Mouse (Mus musculus): ENCODE data around the gene Ilf2. TPM values are rescaled to one million over a fixed set of nuclear protein-coding genes. Genes with fewer than 3 reads are reported as not detected.
A peak's percentile ranks its signal among the peaks of the same experiment; 100 is the strongest.

Gene Ilf2
- total RNA-seq (2021) = 10 to 100 TPM; 29.6 to 32.2 TPM

DNA sequence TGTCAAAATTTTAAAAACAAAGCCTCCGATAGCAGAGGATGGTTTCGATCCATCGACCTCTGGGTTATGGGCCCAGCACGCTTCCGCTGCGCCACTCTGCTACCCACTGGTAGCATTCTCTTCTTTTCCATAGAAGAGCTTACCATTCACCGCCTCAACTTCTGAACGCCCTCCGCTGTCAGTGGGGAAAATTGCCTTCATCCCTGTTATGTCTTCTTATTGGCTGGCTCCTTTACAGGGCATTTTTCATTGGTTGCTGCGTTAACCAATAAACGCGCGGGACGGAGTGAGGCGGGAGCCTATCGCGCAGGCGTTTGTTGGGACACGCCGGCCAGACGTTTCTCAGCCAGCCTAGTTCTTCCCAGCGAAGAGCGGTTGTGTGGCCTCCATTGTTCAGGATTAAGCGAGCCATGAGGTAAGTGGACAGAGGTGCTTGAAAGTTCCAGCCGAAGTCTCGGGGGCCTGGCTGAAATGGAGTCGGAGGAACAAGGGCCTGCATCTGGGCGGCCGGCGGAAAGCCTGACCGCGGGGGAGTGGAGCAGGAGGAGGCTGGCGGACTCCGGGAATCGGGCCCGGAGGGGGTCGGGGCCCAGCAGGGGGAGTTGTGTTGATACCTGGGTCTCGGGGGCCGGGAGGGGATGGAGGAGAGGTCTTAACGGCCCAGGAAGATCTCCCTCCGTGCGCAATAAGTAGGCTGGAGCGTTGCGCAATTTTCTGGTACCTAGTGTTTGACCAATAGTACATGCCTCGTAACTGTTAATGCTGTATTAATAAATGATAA is at the start of gene Ilf2:
Gene Ilf2 (plus strand): TSS at position 296 of the 781 bp plus-strand sequence.
- intact Hi-C loops (cut with DNase I) = no loop called here
- DNase-seq = peak; percentile 92

DNA sequence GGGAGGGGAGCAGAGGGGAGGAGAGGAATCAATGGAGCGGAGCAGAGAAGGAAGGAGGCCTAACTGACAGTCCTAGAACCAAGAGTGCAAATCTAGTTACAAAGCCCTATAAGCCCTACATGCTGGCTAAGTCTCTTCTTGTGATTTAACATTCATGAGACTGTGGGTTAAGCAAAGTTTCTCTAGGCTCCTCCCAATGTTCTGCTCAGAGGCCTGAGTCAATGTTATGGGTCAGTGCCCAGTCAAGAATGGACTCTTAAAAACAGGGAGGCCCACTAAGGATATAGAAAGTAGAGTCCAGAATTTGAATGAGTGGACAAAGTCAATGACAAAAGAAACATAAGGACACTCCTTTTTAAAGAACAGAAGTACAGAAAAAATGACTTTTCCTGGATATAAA is 48.4 kb upstream of the Ilf2 start:
- intact Hi-C loops (cut with DNase I) = no loop called here

DNA sequence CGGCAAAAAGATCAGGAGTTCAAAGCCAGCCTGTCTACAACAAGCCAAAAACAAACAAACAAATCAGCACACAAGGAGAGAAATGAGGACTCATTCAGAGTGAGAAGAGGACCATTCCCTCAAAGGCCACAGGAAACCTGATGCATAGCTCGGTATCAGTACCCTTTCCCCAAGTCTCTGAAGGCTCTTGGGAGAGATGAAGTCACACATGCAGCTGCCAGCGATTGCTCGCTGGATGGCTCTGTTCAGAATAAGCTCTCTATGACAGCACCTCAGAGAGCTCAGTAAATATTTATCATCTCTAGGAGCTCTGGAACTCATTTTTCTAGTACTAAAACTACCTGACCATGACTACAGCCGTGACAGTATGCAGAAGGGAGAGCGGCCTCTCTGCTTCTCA is 47.7 kb upstream of the Ilf2 start:
- DNase-seq = no peak
- intact Hi-C loops (cut with DNase I) = no loop called here

More for the DNA sequence above, 48.4 kb upstream of the Ilf2 start:
- DNase-seq = no peak

DNA sequence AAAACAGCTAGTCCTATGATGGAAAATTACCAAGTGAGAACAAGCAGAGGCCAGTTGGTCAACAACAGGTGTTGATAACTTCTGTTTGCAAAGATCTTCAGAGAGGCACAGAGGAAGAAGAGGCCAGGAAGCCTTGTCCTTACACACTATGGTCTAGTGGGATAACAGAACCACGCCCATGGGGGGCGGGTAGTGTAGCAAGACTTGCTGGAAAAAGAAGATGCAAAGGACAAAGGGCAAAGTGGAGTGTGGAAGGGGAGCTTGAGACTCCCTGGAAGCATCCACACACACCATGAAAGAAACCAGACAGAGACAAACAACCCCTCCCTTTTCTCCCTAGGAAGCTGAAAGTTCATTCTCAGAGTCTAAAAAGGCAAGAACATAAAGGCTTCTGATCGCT is 46.4 kb upstream of the Ilf2 start:
- intact Hi-C loops (cut with DNase I) = no loop called here
- DNase-seq = no peak

DNA sequence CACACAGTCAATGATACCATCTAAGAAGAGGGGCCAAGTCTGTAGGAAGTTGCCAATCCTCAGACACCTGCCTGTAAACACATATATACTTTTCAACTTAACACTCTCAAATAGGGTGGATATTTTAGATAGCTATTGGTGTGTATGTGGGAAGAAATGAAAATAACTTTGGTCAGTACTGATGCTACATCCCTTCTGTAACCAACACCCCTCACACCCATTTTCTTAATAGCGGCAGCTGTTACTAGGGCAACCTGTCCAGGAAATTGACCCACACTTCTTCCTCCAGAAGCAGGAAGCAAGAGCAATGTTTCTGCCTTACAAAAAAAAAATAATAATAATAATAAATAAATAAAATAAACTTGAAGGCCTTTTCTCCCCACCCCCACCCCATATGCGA is 43.6 kb upstream of the Ilf2 start:
- intact Hi-C loops (cut with DNase I) = no loop called here
- no peak for DNase-seq

DNA sequence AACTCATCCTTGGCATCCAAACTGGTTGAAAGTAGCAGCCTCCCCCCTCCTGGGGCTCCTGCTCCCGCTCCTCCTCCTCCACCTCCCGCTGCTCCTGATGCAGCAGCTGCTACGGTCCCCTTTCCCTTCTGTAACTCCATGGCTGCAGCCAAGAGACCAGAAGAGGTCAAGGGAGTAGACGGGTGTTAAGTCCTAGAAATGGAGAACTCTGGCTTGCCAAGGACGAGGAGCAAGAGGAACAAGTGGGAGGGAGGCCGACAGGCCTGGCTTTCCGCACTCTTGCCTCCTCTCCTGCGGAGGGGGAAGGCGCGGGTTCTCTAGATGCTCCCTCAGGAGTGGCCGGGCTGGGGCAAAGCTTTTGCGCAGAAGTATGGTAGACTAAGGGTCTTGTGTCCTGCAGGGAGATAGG is 43.1 kb upstream of the Ilf2 start:
- intact Hi-C loops (cut with DNase I) = loop anchor here (1.0 kb wide), 2 partner anchors 13 to 32 kb away; partner anchors contain the start of gene Npr1
- DNase-seq = no peak

DNA sequence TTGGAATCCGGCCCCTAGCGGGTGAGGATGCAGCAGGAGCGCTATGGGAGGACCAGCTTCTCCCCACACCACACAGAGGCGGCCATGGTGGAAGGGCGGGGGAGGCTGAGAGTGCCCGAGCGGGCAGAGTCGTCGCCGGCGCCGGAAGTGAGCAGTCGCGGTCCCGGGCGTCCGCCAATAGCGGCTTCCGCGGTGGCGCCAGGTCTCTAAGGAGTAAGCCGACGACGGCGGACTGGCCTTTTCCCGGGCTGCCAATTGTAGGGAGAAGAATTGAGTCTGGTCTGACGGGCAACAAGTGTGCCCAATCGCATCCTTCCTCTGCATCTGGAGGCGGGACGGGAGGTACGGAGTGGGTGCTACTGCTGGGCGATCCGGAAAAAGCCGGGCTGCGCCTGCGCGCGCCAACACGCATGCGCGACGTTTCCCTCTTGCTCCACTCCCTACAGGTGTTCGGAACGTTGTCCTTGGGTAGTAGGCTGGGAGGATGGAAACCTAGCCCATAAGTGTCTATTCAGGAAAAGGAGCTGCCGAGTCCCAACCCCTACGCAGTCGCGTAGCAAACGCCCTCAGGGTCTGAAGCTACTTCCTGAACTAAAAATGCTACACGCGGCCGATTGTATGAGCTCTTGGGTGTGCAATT is 42.4 kb upstream of the Ilf2 start, which contains the start of gene Ints3:
Gene Ints3 (minus strand): TSS at position 242 of the 640 bp plus-strand sequence.
- intact Hi-C loops (cut with DNase I) = loop anchor here (1.0 kb wide), 2 partner anchors 13 to 32 kb away; partner anchors contain the start of gene Npr1
- DNase-seq = peak; percentile 99 to 100

DNA sequence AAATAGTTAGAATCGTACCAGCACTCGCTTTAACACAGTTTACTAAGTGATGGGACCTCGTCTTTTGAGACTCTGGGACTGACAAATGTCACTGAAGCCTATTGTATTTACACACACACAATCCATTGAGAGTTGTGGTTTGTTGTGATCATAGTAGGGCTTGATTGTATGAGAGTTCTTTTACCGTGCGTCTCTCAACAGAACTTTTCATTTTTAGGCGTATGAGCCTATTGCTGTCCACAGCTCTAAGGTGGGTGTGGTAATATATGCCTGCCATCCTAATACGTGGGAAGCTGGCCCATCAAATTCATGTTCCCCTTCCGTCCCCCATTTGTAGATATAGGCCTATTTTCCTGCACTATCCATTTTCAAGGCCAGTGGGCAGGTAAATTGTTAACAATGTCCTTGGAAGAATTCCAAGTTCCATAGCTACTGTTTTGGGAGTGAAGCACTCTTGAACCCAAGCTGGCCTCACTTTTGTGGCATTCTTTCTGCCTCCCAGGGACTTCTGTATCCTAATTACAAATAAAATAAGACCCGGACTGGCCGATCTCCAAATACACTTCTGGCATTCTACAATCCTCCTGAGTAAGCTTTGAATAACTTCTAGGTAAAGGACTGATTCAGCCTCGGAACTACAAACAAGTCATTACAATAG is 41.7 kb upstream of the Ilf2 start:
- intact Hi-C loops (cut with DNase I) = no loop called here

DNA sequence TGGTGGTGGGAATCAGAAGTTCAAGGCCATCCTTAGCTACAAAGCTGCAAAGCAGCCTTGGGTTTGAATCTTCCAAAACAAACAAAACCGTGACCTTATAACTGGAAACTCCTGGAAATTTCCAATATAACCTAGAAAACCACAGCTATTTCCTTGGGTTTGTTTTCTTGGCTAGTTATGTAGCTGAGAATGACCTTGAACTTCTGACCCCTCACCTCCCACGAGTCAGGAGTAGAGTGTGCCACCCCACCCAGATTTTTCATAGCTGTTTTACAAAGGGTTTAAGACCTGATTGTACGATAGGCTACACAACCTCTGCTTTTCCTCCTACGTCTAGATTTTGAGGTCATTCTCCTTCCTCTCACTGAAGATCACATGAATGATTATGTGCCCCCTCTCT is 38.8 kb upstream of the Ilf2 start:
- DNase-seq = no peak
- intact Hi-C loops (cut with DNase I) = no loop called here

More for the DNA sequence above, 41.7 kb upstream of the Ilf2 start:
- no peak for DNase-seq

DNA sequence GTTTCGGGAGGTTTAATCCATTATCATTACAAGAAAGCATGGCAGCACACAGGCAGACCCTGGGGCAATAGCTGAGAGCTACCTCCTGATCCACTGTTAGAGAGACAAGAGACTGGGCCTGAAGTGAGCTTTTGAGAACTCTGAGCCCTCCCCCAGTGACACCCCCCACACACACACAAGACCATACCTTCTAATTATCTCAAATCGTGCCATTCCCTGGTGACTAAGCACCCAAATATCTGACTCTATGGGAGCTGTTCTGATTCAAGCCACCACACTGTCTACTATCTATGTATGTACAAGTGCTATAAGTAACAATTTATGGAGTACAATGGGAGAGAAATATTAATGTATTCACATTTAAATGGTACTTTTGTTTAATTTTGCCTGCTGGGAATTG is 35.2 kb upstream of the Ilf2 start:
- intact Hi-C loops (cut with DNase I) = loop anchor here (10.0 kb wide), 1 partner anchor 576 kb away; no protein-coding TSS in a partner anchor
- DNase-seq = no peak

DNA sequence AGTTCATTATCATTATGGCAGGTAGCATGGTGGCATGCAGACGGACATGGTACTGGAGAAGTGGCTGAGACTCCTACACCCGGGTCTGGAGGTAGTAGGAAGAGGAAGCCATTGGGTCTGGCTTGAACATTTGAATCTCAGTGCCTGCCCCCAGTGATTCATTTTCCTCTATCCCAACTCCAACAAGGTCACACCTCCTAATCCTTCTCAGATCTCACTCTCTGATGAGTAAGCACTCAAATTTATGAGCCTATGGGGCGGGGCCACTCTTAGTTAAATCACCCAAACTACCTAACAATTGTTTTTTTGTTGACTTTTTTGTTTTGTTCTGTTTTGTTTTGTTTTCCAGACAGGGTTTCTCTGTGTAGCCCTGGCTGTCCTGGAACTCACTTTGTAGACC is 31.9 kb upstream of the Ilf2 start:
- intact Hi-C loops (cut with DNase I) = loop anchor here (2.0 to 10.0 kb wide), 2 partner anchors 31 to 579 kb away; no protein-coding TSS in a partner anchor
- no peak for DNase-seq

DNA sequence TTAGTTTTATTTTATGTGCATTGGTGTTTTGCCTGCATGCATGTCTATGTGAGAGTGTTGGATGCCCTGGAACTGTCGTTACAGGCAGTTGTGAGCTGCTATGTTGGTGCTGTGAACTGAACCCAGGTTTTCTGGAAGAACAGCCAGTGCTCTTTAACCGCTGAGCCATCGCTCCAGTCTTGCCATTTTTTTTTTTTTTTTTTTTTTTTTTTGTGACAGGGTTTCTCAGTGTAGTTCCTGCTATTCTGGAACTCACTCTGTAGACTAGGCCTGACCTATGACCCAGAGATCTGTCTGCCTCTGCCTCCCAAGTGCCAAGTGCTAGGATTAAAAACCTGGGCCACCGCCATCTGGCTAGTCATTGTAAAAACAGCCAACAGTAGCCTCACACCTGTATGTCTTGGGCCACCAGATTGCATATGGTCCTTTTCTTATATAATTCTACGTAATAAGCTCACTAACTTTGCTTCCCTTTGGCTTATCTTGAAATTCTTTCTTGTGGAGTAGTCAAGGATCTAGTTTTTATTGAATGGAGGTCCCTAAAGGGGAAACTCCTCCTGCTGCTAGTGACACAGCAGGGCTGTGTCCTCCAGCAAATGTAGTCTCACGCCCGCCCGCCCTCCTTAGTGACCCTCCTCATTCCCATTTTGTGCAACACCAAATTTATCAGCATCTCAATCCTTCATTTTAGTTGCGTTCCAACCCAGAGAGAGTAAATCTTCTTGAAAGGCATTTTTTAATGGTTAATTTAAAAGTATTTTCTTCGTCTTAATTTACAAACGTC is 30.3 kb upstream of the Ilf2 start:
- intact Hi-C loops (cut with DNase I) = loop anchor here (1.0 to 10.0 kb wide), 3 partner anchors 12 to 581 kb away; partner anchors contain the start of genes Ints3 and Npr1

DNA sequence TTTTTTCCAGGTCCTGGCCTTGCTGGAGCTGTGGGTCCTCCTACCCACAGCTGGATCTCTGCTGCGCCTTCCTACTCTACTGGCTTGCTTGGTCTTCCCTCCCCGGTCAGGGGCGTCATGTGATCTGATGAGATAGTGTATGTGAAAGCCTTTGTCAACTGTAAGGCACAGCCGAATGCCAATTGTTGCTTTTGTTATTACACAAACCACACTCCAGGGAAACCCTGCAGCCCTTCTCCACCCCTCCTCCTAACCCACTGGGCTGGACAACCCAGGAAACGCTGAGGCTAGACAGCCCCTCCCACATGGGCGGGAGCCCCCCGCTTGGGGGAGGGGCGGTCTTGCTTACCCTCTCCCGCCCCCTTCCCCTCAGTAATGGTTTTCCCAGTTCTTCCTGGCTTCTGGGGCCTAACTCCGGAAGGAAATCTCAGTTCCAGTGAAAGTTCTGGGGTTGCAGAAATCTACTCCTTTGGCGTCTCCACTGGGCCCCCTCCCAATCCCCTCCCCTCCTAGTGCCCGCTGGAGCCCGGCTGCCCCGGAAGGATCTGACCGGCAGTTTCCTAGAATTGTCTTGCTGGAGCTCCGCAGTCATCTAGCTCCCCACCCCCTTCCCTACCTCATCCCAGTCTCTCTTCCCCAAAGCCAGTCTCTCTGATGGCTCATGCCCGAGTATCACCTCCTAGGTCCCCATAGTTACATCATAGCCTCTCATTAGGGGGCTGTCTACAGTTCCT is 29.4 kb upstream of the Ilf2 start:
- intact Hi-C loops (cut with DNase I) = loop anchor here (1.0 to 10.0 kb wide), 3 partner anchors 13 to 582 kb away; partner anchors contain the start of genes Ints3 and Npr1
- DNase-seq = peak; percentile 84 to 90

More for the DNA sequence above, 30.3 kb upstream of the Ilf2 start:
- peak in 1 of 2 experiments; percentile 15 for DNase-seq

DNA sequence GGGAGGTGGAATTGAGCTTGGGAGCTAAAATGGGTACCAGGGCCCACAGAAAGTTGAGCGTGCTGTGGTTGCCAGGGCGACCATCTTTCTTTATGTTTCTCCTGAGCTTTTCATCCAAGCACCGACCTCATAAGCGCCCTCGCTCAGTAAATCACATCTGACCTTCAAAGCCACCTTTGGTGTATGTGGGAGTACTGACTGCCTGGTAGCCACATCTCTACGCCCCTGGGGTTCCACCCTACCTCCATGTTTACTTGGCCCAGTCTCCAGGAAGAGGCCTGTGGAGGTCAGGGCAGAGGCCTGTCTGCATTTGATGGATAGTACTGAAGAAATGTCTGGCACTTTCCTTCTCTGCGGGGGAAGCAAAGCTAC is 28.8 kb upstream of the Ilf2 start:
- DNase-seq = no peak
- intact Hi-C loops (cut with DNase I) = loop anchor here (10.0 kb wide), 1 partner anchor 582 kb away; no protein-coding TSS in a partner anchor

DNA sequence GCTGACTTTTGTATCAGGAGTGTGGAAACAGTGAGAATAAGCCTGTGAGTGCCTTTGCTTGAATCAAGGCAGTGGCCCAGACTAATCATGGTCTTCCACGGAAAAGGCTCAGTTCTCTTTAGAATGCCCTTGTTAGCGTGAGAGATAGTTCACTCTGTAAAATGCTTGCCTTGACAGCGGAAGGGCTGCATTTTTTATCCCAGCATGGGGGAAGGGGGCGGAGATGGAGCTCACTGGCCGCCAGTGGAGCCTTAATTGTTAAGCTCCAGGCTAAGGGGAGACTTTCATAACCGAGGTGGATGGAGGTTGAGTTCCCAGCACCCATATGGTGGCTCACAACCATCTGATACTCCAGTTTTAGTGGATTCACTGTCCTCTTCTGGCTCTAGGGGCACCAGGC is 27.3 kb upstream of the Ilf2 start:
- DNase-seq = no peak
- intact Hi-C loops (cut with DNase I) = loop anchor here (10.0 kb wide), 1 partner anchor 584 kb away; no protein-coding TSS in a partner anchor

DNA sequence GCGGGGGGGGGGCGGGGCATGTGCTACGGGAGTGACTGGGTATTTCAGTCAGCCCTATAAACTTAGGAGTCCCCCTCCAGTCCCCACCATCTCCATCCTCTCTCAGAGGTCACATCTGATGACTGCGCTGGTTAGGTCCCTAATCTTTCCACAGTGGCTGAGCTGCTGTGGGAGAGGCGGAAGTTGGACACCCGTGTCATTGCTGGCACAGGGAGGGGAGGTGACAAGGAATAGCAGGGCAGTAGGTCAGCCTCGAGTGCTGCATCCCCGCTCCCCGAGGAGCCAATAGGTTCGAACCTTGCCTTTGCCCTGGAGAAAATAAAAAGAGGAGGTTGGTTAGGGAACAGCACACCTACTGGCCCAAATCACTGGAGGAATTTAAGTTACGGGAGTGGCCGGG is 25.1 kb upstream of the Ilf2 start:
- intact Hi-C loops (cut with DNase I) = no loop called here

DNA sequence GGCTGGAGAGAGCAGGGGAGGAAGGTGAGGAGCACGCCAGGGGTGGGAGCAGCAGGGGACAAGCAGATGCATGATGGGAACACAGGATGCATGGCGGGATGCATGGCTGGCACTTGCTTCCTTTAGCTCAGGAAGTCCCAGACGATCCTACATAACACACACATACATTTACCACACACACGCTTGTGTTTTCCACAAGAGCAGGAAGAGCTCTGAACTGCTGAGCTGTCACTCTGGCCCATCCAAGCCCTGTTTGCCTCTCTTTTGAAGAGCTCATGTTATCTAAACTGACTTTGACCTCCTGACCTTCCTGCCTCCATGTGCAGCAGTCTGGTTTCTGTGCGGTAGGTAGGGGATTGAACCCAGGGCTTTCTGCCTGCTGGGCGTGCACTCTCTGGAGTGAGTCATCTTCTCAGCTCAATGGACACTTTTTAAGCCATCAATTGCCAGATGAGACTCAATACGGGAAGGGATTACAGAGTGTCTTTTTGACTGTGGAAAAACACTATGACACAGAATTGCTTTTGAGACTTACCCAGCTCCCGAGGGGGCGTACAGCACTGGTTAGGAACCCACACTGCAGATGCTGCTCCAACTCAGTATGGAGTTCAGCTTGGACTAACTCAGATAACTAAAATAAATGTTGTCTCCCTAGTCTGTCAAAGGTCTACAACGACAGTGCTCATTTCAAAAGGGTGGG is 24.4 kb upstream of the Ilf2 start:
- no peak for DNase-seq
- intact Hi-C loops (cut with DNase I) = no loop called here

More for the DNA sequence above, 25.1 kb upstream of the Ilf2 start:
- DNase-seq = no peak

DNA sequence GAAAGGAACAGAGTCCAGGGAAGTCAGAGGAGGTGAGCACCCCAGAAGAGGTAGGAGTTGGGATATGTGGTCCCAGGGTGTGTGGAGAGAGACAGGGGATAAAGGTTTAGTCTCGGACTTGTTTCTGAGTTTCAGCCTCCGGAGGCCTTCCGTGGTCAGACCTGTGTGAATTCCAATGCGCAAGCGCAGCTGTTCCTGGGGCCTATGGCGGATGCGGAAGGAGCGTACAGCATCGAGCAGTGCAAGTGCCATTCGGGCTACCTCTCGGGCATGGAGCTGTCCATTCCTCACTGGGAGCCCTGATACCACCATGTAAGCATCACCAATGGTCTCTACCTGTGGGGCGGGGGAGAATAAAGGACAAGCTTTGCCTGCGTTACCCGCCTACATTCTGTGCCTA is 21.0 kb upstream of the Ilf2 start:
- DNase-seq = no peak
- intact Hi-C loops (cut with DNase I) = no loop called here

DNA sequence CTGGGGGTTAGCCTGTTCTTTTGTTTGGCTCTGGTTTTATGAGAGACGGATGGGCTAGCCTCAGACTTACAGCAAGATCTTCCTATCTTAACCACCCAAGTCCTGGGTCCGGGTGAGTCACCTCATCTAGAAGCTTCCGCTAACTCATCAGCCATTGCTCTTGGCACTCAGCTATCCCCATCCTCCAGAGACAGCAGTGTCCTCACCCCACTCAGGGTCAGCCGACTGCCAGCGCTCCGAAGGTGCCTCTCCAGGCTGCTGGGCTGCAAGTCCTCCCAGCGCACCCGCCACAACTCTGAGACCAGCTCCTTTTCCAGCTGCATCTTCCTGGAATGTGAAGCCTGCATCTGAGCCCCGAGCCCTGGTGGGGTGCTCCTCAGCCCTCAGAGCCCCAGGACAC is 16.2 kb upstream of the Ilf2 start:
- no peak for DNase-seq
- intact Hi-C loops (cut with DNase I) = loop anchor here (5.0 kb wide), 1 partner anchor 242 kb away; no protein-coding TSS in a partner anchor

Data from heart, postnatal 36 days (tissue).